Comparison of ENCODE assay signal across 8 mouse cellular contexts in genomic region chr2:32628044-32628550, GRCm38 (mm10). TPM values are rescaled to one million over a fixed set of nuclear protein-coding genes. Genes with fewer than 3 reads are reported as not detected.
DNase-seq lines count a peak whose midpoint lies in the region; ATAC-seq and TF ChIP-seq lines count a peak whose summit lies in the region.

No protein-coding gene starts in this region.

- H3K4me3 ChIP-seq in gastrocnemius, adult 2 months: peak overlapping the region; percentile 86
- no peak overlapping the region for H3K4me3 ChIP-seq in neural tube, embryonic 12.5 days
- no peak overlapping the region for H3K4me3 ChIP-seq in intestine, embryonic 15.5 days (replicated peaks)
- H3K4me3 ChIP-seq in stomach, embryonic 16.5 days (replicated peaks; ENCODE audit: low read length): no peak overlapping the region

- peaks cover 40% of the 10 kb centered on the region for H3K4me1 ChIP-seq in neural tube, embryonic 12.5 days
- peaks cover 47% of the 10 kb centered on the region for H3K4me1 ChIP-seq in intestine, embryonic 15.5 days (replicated peaks)
- peaks cover 46% of the 10 kb centered on the region for H3K4me1 ChIP-seq in stomach, embryonic 16.5 days (ENCODE audit: control insufficient read depth, insufficient read depth, low read length)

- H3K9ac ChIP-seq in neural tube, embryonic 12.5 days: no peak overlapping the region
- H3K9ac ChIP-seq in intestine, embryonic 15.5 days: no peak overlapping the region
- peak overlapping the region; percentile 58; the same call in 1 of the 2 replicates for H3K9ac ChIP-seq in stomach, embryonic 16.5 days (ENCODE audit: low read length)

- peak; percentile 65 for DNase-seq in gastrocnemius, adult 2 months
- DNase-seq in gastrocnemius, postnatal 4 days (ENCODE audit: low spot score in 2 of 2): no peak
- DNase-seq in neural tube, embryonic 10.5 days (ENCODE audit: extremely low spot score, low spot score): no peak
- no peak for DNase-seq in cerebellum, postnatal 14 days

- peak overlapping the region; percentile 97 for H3K27ac ChIP-seq in gastrocnemius, adult 2 months
- H3K27ac ChIP-seq in neural tube, embryonic 12.5 days: no peak overlapping the region
- H3K27ac ChIP-seq in intestine, embryonic 15.5 days: peak overlapping the region; percentile 41; the same call in 1 of the 2 replicates
- H3K27ac ChIP-seq in stomach, embryonic 16.5 days (ENCODE audit: low read length): peak overlapping the region; percentile 39

- intact Hi-C loops in gastrocnemius, adult 2 months (cut with DNase I): no loop called here

- ATAC-seq in neural tube, embryonic 12.5 days (ENCODE audit: low FRiP score, low read depth): no peak
- 0 out of 2 replicates have a peak, but pooled peaks have one; percentile 11 for ATAC-seq in intestine, embryonic 15.5 days
- ATAC-seq in stomach, embryonic 16.5 days (ENCODE audit: insufficient read depth, low FRiP score): no peak
- no peak for ATAC-seq in erythroid progenitor cell, adult 5-6 weeks (replicated peaks; ENCODE audit: low FRiP score, poor library complexity, severe bottlenecking)

- no peak for TF ChIP-seq CTCF in gastrocnemius, adult 2 months (IDR thresholded peaks at IDR 0.05)

- WGBS in neural tube, embryonic 12.5 days: 63% methylated on average over 4 of the region's 4 CpGs
- 56% methylated on average over 4 of the region's 4 CpGs for WGBS in intestine, embryonic 15.5 days
- 65% methylated on average over 4 of the region's 4 CpGs for WGBS in stomach, embryonic 16.5 days

- H3K36me3 ChIP-seq in neural tube, embryonic 12.5 days: no peaks in the 10 kb centered on the region
- no peaks in the 10 kb centered on the region for H3K36me3 ChIP-seq in intestine, embryonic 15.5 days
- no peaks in the 10 kb centered on the region for H3K36me3 ChIP-seq in stomach, embryonic 16.5 days (ENCODE audit: control insufficient read depth, insufficient read depth, low read length)

- no peaks in the 10 kb centered on the region for H3K9me3 ChIP-seq in neural tube, embryonic 12.5 days
- H3K9me3 ChIP-seq in intestine, embryonic 15.5 days: no peaks in the 10 kb centered on the region
- no peaks in the 10 kb centered on the region for H3K9me3 ChIP-seq in stomach, embryonic 16.5 days (replicated peaks; ENCODE audit: control insufficient read depth, low read length)

- 0 out of 2 replicates have a peak overlapping the region, but pooled peaks have one; percentile 35 for H3K4me2 ChIP-seq in neural tube, embryonic 12.5 days (replicated peaks)
- H3K4me2 ChIP-seq in intestine, embryonic 15.5 days (replicated peaks): no peak overlapping the region
- H3K4me2 ChIP-seq in stomach, embryonic 16.5 days (ENCODE audit: low read depth, low read length): peak overlapping the region; percentile 31; the same call in 1 of the 2 replicates

- H3K27me3 ChIP-seq in neural tube, embryonic 12.5 days (replicated peaks): no peaks in the 10 kb centered on the region
- H3K27me3 ChIP-seq in intestine, embryonic 15.5 days (replicated peaks): no peaks in the 10 kb centered on the region
- no peaks in the 10 kb centered on the region for H3K27me3 ChIP-seq in stomach, embryonic 16.5 days (ENCODE audit: control insufficient read depth, insufficient read depth, low read length)

RNA-seq across cellular contexts. Expression of gene Ak1, which starts 6.5 kb away (rescaled TPM):
- total RNA-seq in gastrocnemius, adult 2 months (2021): 1,000 to 10,000 TPM; 1,555 to 1,869 TPM
- total RNA-seq in gastrocnemius, postnatal 4 days (2021): 100 to 1,000 TPM; 892 to 897 TPM
- polyA plus RNA-seq in neural tube, embryonic 12.5 days (2016; fragmentation: Nextera tagmentation; extraction: Ambion mirVana): 46.6 and 50.4 TPM in 2 replicates
- 19.2 and 19.6 TPM in 2 replicates for polyA plus RNA-seq in intestine, embryonic 15.5 days (2015; fragmentation: Nextera tagmentation; extraction: Ambion mirVana)
- polyA plus RNA-seq in stomach, embryonic 16.5 days (2015; fragmentation: Nextera tagmentation; extraction: Ambion mirVana): 27.4 and 60.2 TPM in 2 replicates
- total RNA-seq in erythroid progenitor cell, adult 5-6 weeks (2015; ENCODE audit: low replicate concordance): 0.84 TPM in 1 of 2 replicates, not detected in the other
- not detected in 2 replicates for total RNA-seq in erythroid progenitor cell, adult 5-6 weeks (2017; ENCODE audit: low replicate concordance)

RNA-seq across cellular contexts. Expression of gene Eng, which starts 18.3 kb away (rescaled TPM):
- total RNA-seq in gastrocnemius, adult 2 months (2021): 10 to 100 TPM; 26.5 to 38.8 TPM
- total RNA-seq in gastrocnemius, postnatal 4 days (2021): 10 to 100 TPM; 55.3 to 60.1 TPM
- polyA plus RNA-seq in neural tube, embryonic 12.5 days (2016; fragmentation: Nextera tagmentation; extraction: Ambion mirVana): 28.8 and 33.0 TPM in 2 replicates
- polyA plus RNA-seq in intestine, embryonic 15.5 days (2015; fragmentation: Nextera tagmentation; extraction: Ambion mirVana): 62.6 and 63.2 TPM in 2 replicates
- 63.6 and 64.5 TPM in 2 replicates for polyA plus RNA-seq in stomach, embryonic 16.5 days (2015; fragmentation: Nextera tagmentation; extraction: Ambion mirVana)
- total RNA-seq in erythroid progenitor cell, adult 5-6 weeks (2015; ENCODE audit: low replicate concordance): 5.4 and 15.5 TPM in 2 replicates
- total RNA-seq in erythroid progenitor cell, adult 5-6 weeks (2017; ENCODE audit: low replicate concordance): 0.64 and 1.4 TPM in 2 replicates

RNA-seq across cellular contexts. Expression of gene St6galnac6, which starts 28.6 kb away (rescaled TPM):
- total RNA-seq in gastrocnemius, adult 2 months (2021): 10 to 100 TPM; 46.8 to 56.5 TPM
- total RNA-seq in gastrocnemius, postnatal 4 days (2021): 10 to 100 TPM; 57.4 to 63.6 TPM
- polyA plus RNA-seq in neural tube, embryonic 12.5 days (2016; fragmentation: Nextera tagmentation; extraction: Ambion mirVana): 10.1 and 11.5 TPM in 2 replicates
- 14.0 and 15.7 TPM in 2 replicates for polyA plus RNA-seq in intestine, embryonic 15.5 days (2015; fragmentation: Nextera tagmentation; extraction: Ambion mirVana)
- 17.1 and 18.5 TPM in 2 replicates for polyA plus RNA-seq in stomach, embryonic 16.5 days (2015; fragmentation: Nextera tagmentation; extraction: Ambion mirVana)
- total RNA-seq in erythroid progenitor cell, adult 5-6 weeks (2015; ENCODE audit: low replicate concordance): not detected in 2 replicates
- total RNA-seq in erythroid progenitor cell, adult 5-6 weeks (2017; ENCODE audit: low replicate concordance): 0.64 and 3.9 TPM in 2 replicates

RNA-seq across cellular contexts. Expression of gene St6galnac4, which starts 41.2 kb away (rescaled TPM):
- total RNA-seq in gastrocnemius, adult 2 months (2021): 10 to 100 TPM in 1 of 2 experiments, 1 to 10 TPM in 1; 8.7 to 21.6 TPM
- 10 to 100 TPM; 48.8 to 55.1 TPM for total RNA-seq in gastrocnemius, postnatal 4 days (2021)
- 20.4 and 21.4 TPM in 2 replicates for polyA plus RNA-seq in neural tube, embryonic 12.5 days (2016; fragmentation: Nextera tagmentation; extraction: Ambion mirVana)
- 16.4 and 18.8 TPM in 2 replicates for polyA plus RNA-seq in intestine, embryonic 15.5 days (2015; fragmentation: Nextera tagmentation; extraction: Ambion mirVana)
- 19.8 and 22.9 TPM in 2 replicates for polyA plus RNA-seq in stomach, embryonic 16.5 days (2015; fragmentation: Nextera tagmentation; extraction: Ambion mirVana)
- 2.9 and 3.8 TPM in 2 replicates for total RNA-seq in erythroid progenitor cell, adult 5-6 weeks (2015; ENCODE audit: low replicate concordance)
- total RNA-seq in erythroid progenitor cell, adult 5-6 weeks (2017; ENCODE audit: low replicate concordance): 2.3 and 2.4 TPM in 2 replicates

RNA-seq across cellular contexts. Expression of gene 9430097D07Rik, which starts 52.6 kb away (rescaled TPM):
- total RNA-seq in gastrocnemius, adult 2 months (2021): not detected
- not detected for total RNA-seq in gastrocnemius, postnatal 4 days (2021)
- 0.25 and 0.69 TPM in 2 replicates for polyA plus RNA-seq in neural tube, embryonic 12.5 days (2016; fragmentation: Nextera tagmentation; extraction: Ambion mirVana)
- not detected in 2 replicates for polyA plus RNA-seq in intestine, embryonic 15.5 days (2015; fragmentation: Nextera tagmentation; extraction: Ambion mirVana)
- polyA plus RNA-seq in stomach, embryonic 16.5 days (2015; fragmentation: Nextera tagmentation; extraction: Ambion mirVana): 0.10 and 0.15 TPM in 2 replicates
- not detected in 2 replicates for total RNA-seq in erythroid progenitor cell, adult 5-6 weeks (2015; ENCODE audit: low replicate concordance)
- 0.90 TPM in 1 of 2 replicates, not detected in the other for total RNA-seq in erythroid progenitor cell, adult 5-6 weeks (2017; ENCODE audit: low replicate concordance)

Comparison
In these comparisons a context has a peak if more than half of its experiments do, and no peak if none do; other contexts are left out.
1. RNA of gene Ak1, which starts 6.5 kb away (total RNA-seq): 1,555 to 1,869 TPM in gastrocnemius, adult 2 months and 892 to 897 TPM in gastrocnemius, postnatal 4 days; 0.84 TPM in erythroid progenitor cell, adult 5-6 weeks; every median in the first group is over 100 times any median in the second.
2. RNA of gene St6galnac6, which starts 28.6 kb away (total RNA-seq): 57.4 to 63.6 TPM in gastrocnemius, postnatal 4 days and 46.8 to 56.5 TPM in gastrocnemius, adult 2 months; 0.64 to 3.9 TPM in erythroid progenitor cell, adult 5-6 weeks; every median in the first group is over 4 times any median in the second.